Mouse (Mus musculus) embryonic facial prominence, embryonic 14.5 days (tissue): ENCODE measurements around the gene Zdhhc3. TPM values are rescaled to one million over a fixed set of nuclear protein-coding genes. Genes with fewer than 3 reads are reported as not detected.

Experiments used
- ATAC-seq: fragments of 200-750 bp; cut with Nextera tagmentation; 2 replicates; pipeline ENCODE4 v1.8.0; 2017; ENCODE audit warnings: low read depth, moderate number of reproducible peaks, moderate TSS enrichment
- DNase-seq: peaks from one replicate; pipeline ENCODE4 v3.0.0-alpha.2; 2015; ENCODE audit warnings: low spot score
- H3K27ac ChIP-seq: fragments of 300-500 bp; sonication (generic); replicated peaks from 2 replicates; pipeline ENCODE4 v1.5.1; 2014; ENCODE audit warnings: low read depth, mild to moderate bottlenecking, low read length, moderate library complexity
- H3K27me3 ChIP-seq: fragments of 300-500 bp; sonication (generic); replicated peaks from 2 replicates; pipeline ENCODE4 v1.6.1; 2014; ENCODE audit warnings: low read length; ENCODE audit not compliant: control insufficient read depth, insufficient read depth
- H3K36me3 ChIP-seq: fragments of 300-500 bp; sonication (generic); 2 replicates; pipeline ENCODE4 v1.6.1; 2014; ENCODE audit warnings: low read length, mixed read lengths; ENCODE audit not compliant: control insufficient read depth, insufficient read depth
- H3K4me1 ChIP-seq: fragments of 300-500 bp; sonication (generic); 2 replicates; pipeline ENCODE4 v1.6.1; 2014; ENCODE audit warnings: antibody characterized with exemption, low read length; ENCODE audit not compliant: control insufficient read depth, insufficient read depth
- H3K4me2 ChIP-seq: fragments of 300-500 bp; sonication (generic); 2 replicates; pipeline ENCODE4 v1.6.1; 2014; ENCODE audit warnings: low read depth, mild to moderate bottlenecking, low read length, moderate library complexity, mixed read lengths
- H3K4me3 ChIP-seq: fragments of 300-500 bp; sonication (generic); 2 replicates; pipeline ENCODE4 v1.5.1; 2014; ENCODE audit warnings: low read depth, mild to moderate bottlenecking, low read length
- H3K9ac ChIP-seq: fragments of 300-500 bp; sonication (generic); 2 replicates; pipeline ENCODE4 v1.6.1; 2014; ENCODE audit warnings: low read depth, mild to moderate bottlenecking, low read length, moderate library complexity, mixed read lengths
- H3K9me3 ChIP-seq: fragments of 300-500 bp; sonication (generic); 2 replicates; pipeline ENCODE4 v1.6.1; 2016; ENCODE audit warnings: low read length; ENCODE audit not compliant: control insufficient read depth
- WGBS: fragments of 180-500 bp; shearing (Covaris S2); extraction: QIAGEN DNeasy Blood & Tissue Kit; methylation state at CpG from one replicate; pipeline ENCODE4 v1.1.7; 2014; 5-methylcytosine and 5-hydroxymethylcytosine counted together
- polyA plus RNA-seq: library from polyadenylated mRNA; unstranded; fragments of >200 nt; fragmentation: Nextera tagmentation; extraction: Ambion mirVana; gene quantifications from 2 replicates; pipeline ENCODE4 v1.2.1, GENCODE M21; 2014

The Zdhhc3 gene
- polyA plus RNA-seq, 1 experiment from 2014 or later, result 51.2 TPM

DNA sequence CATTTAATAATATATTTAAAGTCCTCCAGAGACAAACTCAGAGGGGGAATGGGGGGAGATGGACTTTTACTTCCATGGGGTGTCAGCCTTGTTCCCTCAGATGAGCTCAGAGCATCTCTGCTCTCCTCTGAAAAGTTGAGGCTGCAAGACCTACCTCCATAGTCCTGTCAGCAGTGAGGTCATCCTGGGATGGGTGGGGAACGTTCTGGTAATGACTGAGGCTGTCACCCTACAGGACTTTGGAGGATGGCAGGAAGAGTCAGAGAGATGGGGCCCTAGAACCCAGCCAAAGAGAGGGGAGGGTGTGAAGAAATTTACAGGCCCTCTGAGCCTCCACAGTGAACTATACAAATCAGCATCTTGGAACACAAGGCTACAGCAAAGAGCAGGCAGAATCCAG lies 38.6 kb upstream of the Zdhhc3 start:
- Histone ChIP-seq H3K4me1 (no peaks in the 10 kb centered on the region), H3K36me3 (no peaks in the 10 kb centered on the region), H3K27ac (no peak overlapping the region), H3K4me2 (no peak overlapping the region), H3K9me3 (no peaks in the 10 kb centered on the region), H3K4me3 (no peak overlapping the region), H3K27me3 (no peaks in the 10 kb centered on the region), H3K9ac (no peak overlapping the region)
- no peak for DNase-seq
- WGBS, result 52% methylated on average over 1 of the region's 1 CpGs
- ATAC-seq, result no peak

DNA sequence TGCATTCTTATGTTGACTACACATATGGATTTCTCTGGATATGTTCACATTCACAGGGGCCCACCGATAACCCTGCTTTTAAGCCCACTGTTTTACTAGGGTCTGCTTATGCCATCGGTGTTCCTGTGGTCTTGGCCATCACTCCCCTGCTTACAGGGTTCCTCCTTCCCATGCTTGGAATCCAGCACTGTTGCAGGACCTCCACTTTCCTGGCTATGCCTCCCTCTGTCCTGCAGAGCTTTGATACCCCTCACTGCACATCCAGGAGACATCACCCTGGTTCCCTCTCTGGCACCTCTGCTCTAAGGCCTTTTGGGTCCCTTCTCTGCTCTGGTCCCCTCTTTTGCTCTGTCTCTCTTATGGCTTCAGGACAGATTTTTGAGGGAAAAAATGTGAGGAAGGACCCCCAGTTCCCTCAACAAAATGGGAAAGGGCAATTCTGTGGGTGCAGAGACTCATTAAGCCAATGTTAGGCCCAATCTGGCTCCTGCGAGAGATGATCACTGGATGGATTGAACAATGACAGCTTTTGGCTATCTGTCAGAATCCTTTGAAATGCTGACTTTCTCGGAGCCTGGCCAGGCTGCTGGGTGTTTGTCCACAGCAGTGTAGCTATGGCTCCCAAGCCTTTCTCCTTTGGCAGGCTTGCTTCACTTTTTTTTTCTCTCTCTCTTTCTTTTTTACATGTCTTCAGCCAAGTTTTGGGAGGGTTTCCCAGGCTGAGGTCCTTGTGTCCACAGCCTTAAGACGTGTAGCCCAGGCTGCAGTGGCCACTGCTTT lies 37.4 kb upstream of the Zdhhc3 start, which contains the start of gene Clec3b:
Gene Clec3b (plus strand): TSS at position 706 of the 780 bp plus-strand sequence.
- Histone ChIP-seq H3K27me3 (no peaks in the 10 kb centered on the region), H3K27ac (no peak within 1 kb of the TSS), H3K4me1 (no peaks in the 10 kb centered on the region), H3K36me3 (no peaks in the 10 kb centered on the region), H3K9me3 (peaks cover 5% of the 10 kb centered on the region; the same call in 1 of the 2 replicates), H3K4me3 (no peak within 1 kb of the TSS), H3K4me2 (no peak within 1 kb of the TSS), H3K9ac (no peak within 1 kb of the TSS)
- 72% methylated on average over 5 of the region's 5 CpGs for WGBS
- ATAC-seq (no peak), DNase-seq (no peak)

DNA sequence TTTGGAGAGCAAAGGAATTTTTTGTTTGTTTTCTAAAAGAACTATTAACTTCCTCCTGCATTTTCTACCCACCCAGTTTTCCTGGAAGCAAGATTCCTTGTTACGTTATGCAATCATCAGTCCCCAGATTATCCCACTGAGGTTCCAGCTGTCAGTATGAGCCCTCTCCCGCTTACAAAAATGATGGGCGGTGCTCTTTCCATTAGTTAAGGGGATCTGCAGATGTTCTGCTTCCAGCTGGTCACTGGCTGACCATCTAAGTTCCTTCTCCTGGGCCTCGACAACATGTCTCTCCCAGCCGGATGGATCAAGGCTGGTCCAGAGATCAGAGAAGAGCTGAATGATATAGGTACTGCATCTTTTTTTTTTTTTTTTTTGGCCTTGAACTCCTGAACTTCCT lies 35.4 kb upstream of the Zdhhc3 start:
- Histone ChIP-seq H3K9ac (no peak overlapping the region), H3K36me3 (0 out of 2 replicates have a peak, but pooled peaks cover 7% of the 10 kb centered on the region), H3K4me1 (no peaks in the 10 kb centered on the region), H3K4me2 (no peak overlapping the region), H3K4me3 (no peak overlapping the region), H3K27ac (no peak overlapping the region), H3K9me3 (peaks cover 21% of the 10 kb centered on the region), H3K27me3 (no peaks in the 10 kb centered on the region)
- peak; percentile 75 for DNase-seq
- ATAC-seq, result no peak; the same call in 1 of the 2 replicates
- WGBS, result 61% methylated on average over 5 of the region's 5 CpGs

DNA sequence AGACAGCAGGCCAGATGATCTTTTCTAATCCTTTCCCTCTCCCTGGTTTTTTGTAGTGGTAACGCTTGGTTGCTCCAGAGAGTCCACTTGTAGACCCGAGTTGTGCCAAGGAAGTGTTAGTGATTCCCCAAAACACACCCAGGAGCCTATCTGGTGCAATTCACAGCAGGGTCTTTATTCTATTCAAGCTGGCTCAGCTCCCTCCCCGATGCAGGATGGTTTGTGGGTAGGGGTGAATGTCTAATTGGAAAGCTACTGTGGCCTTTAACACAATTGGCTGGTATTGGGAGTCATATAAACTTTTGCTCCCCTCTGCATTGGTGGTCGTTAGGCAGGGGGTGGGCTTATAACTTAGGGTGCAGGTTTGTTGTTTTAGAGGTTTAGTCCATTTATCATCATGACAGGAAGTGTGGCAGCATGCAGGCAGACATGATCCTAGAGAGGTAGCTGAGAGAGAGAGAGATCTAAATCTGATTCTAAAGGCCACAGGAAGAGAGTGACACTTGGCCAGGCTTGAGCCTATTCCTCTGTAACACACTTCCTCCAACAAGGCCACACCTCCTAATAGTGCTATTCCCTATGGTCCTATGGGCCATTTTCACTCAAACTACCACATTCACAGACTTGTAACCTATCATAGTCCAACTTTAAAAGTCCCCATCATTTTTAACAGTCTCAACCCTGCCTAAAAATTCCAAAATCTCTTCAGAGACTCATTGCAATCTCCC lies 27.0 kb upstream of the Zdhhc3 start:
- Histone ChIP-seq H3K4me2 (no peak overlapping the region), H3K27ac (no peak overlapping the region), H3K27me3 (no peaks in the 10 kb centered on the region), H3K9me3 (peaks cover 18% of the 10 kb centered on the region), H3K36me3 (peaks cover 64% of the 10 kb centered on the region), H3K9ac (no peak overlapping the region), H3K4me1 (no peaks in the 10 kb centered on the region), H3K4me3 (no peak overlapping the region)
- DNase-seq (no peak), ATAC-seq (no peak)
- WGBS, result 79% methylated on average over 4 of the region's 4 CpGs

DNA sequence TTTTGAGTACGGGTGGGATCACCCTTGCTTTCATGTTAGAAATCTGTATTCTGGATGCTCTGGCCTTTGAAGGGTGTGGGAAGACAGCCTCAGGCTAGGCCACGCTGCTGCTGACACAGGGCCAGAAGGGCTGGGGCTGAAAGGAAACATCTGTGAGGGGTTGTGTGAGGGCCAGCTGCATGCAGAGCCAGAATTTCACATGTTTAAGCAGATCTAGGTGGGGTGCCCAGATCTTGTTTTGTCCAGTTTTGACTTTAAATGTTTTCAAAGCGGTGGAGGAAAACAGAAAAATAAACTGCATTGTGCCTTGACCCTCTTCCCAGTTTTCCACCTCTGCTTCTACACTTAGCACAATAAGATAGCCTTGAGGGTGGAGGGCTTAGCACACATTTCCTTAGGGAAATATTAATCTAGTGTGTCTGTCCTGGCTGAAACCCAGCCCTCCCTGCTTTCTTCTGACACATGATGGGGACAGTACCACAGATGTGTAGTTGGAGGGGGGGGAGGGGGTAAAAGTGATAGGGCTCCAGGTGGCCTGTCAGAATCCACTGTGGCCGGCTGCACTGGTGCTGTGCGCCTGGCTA lies 26.0 kb upstream of the Zdhhc3 start:
- peak; percentile 71; the same call in 1 of the 2 replicates for ATAC-seq
- no peaks in the 10 kb centered on the region for H3K4me1 ChIP-seq
- H3K9ac ChIP-seq, result no peak overlapping the region
- 60% methylated on average over 5 of the region's 5 CpGs for WGBS
- H3K27me3 ChIP-seq, result no peaks in the 10 kb centered on the region
- H3K4me2 ChIP-seq, result no peak overlapping the region
- peak; percentile 62 for DNase-seq
- H3K4me3 ChIP-seq, result no peak overlapping the region
- peak overlapping the region; percentile 12; the same call in 1 of the 2 replicates for H3K27ac ChIP-seq
- H3K9me3 ChIP-seq, result peaks cover 11% of the 10 kb centered on the region
- peaks cover 73% of the 10 kb centered on the region for H3K36me3 ChIP-seq

DNA sequence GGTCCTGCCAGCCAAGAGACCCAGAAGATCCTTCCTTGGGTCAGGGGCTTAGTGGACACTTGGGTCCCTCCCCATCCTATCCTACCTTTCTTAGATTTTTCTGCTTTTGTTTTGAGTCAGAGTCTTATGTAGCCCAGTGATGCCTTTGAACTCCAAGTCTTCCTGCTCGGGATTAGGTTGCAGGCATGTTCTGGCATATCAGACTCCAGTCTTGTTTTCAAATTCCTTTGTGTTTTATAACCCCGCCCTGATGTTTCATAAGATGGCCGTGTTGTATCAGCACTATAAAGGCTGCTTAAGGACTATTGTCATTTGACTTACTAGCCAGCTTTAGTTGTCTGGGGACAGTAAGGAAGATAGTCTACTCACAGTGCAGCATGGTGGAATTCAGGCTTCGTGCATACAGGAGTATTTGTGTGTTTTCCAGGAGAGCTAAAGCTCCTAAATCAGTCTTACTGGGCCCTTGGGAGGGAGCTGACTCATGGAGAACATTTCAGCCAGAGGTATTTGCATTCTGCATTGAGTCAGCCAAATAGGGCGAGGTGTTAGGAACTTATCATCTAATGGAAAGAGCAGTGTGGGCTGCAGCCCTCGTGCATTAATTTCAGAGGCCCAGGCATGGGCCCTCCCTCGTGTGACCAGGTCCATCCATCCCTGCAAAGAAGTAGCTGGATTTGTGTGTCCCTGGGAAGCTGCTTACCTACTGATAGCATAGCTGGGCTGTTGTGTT lies 24.1 kb upstream of the Zdhhc3 start:
- Histone ChIP-seq H3K27me3 (no peaks in the 10 kb centered on the region), H3K36me3 (peaks cover 80% of the 10 kb centered on the region), H3K4me1 (no peaks in the 10 kb centered on the region), H3K4me3 (no peak overlapping the region), H3K9me3 (no peaks in the 10 kb centered on the region), H3K9ac (no peak overlapping the region), H3K4me2 (no peak overlapping the region), H3K27ac (no peak overlapping the region)
- no peak; the same call in 1 of the 2 replicates for ATAC-seq
- WGBS, result 84% methylated on average over 7 of the region's 7 CpGs
- DNase-seq, result peak; percentile 49

DNA sequence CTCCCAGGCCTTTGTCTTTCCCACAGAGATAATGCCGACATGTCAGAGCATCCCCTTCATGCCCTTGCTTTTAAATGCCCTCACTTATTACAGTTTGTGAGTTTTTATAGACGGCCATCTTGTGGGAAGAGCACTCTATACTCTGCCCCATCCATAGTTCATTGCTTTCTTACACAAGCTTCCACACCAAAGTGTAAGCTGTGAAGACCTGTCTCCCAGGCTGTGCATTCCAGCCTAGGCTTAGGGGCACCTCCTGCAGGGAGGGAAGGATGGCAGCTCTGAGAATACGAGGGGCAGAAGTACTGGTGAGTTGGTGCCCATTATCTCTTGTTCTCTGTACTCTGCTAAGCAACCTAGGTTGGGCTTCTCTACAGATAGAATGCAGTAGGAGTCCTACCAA lies 20.0 kb upstream of the Zdhhc3 start:
- WGBS, result 88% methylated on average over 3 of the region's 3 CpGs
- DNase-seq, result no peak

DNA sequence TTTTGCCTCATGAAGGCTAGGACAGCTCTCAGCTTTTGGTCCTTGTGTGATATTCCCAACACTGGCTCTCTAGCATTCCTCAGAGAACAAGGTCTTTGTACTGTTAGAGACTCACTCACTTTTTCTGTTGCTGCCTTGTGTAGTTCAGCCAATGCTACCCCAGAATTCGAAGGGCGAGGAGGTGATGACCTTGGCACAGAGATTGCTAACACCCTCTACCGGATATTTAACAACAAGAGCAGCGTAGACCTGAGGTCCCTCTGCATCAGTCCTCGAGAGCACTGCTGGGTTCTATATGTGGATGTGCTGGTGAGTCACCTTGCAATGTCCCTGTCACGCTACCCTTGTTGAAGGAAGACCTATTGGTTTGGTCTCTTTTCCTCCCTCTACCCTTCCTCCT lies 14.7 kb upstream of the Zdhhc3 start:
- Histone ChIP-seq H3K4me1 (no peaks in the 10 kb centered on the region), H3K9ac (no peak overlapping the region), H3K4me3 (no peak overlapping the region), H3K9me3 (no peaks in the 10 kb centered on the region), H3K27me3 (no peaks in the 10 kb centered on the region), H3K27ac (no peak overlapping the region), H3K36me3 (peaks cover 88% of the 10 kb centered on the region), H3K4me2 (no peak overlapping the region)
- ATAC-seq (no peak), DNase-seq (no peak)
- 98% methylated on average over 6 of the region's 6 CpGs for WGBS

More for the DNA sequence above, 20.0 kb upstream of the Zdhhc3 start:
- H3K36me3 ChIP-seq, result peaks cover 100% of the 10 kb centered on the region
- ATAC-seq, result no peak
- no peaks in the 10 kb centered on the region for H3K4me1 ChIP-seq
- no peak overlapping the region for H3K4me3 ChIP-seq
- no peak overlapping the region for H3K9ac ChIP-seq
- no peak overlapping the region for H3K27ac ChIP-seq
- H3K9me3 ChIP-seq, result no peaks in the 10 kb centered on the region
- no peaks in the 10 kb centered on the region for H3K27me3 ChIP-seq
- H3K4me2 ChIP-seq, result no peak overlapping the region
